Mouse (Mus musculus) thymus, postnatal 0 days (tissue): Measurements from ENCODE around the gene Ccdc36. TPM values are rescaled to one million over a fixed set of nuclear protein-coding genes. Genes with fewer than 3 reads are reported as not detected.

Experiments
- DNase-seq: peaks from one replicate; pipeline ENCODE4 v3.0.0-alpha.2; 2015; ENCODE audit warnings: low spot score
- polyA plus RNA-seq: library from polyadenylated mRNA; unstranded; fragments of >200 nt; fragmentation: Nextera tagmentation; extraction: Ambion mirVana; gene quantifications from 2 replicates; pipeline ENCODE4 v1.2.1, GENCODE M21; 2015

The Ccdc36 gene
- polyA plus RNA-seq: 0.15 and 0.20 TPM in 2 replicates

- no peak for DNase-seq
Measured at GRCm38 (mm10) chr9:108428384-108428783, at the start of gene Ccdc36. Gene Ccdc36 (minus strand): TSS chr9:108428484.

GRCm38 (mm10) chr9:108474528-108474927, 46.2 kb upstream of the Ccdc36 start:
- no peak for DNase-seq

GRCm38 (mm10) chr9:108469845-108470244, 41.6 kb upstream of the Ccdc36 start:
- DNase-seq: no peak

GRCm38 (mm10) chr9:108469430-108469829, 41.1 kb upstream of the Ccdc36 start:
- DNase-seq: no peak

- DNase-seq: no peak
Measured at GRCm38 (mm10) chr9:108466219-108466618, 37.9 kb upstream of the Ccdc36 start.

- no peak for DNase-seq
Measured at GRCm38 (mm10) chr9:108463713-108464112, 35.4 kb upstream of the Ccdc36 start.

- no peak for DNase-seq
Measured at GRCm38 (mm10) chr9:108462192-108462591, 33.9 kb upstream of the Ccdc36 start.

GRCm38 (mm10) chr9:108461675-108462074, 33.4 kb upstream of the Ccdc36 start:
- no peak for DNase-seq

- DNase-seq: no peak
Measured at GRCm38 (mm10) chr9:108461181-108461631, 32.9 kb upstream of the Ccdc36 start, which contains the start of gene Klhdc8b. Gene Klhdc8b (minus strand): TSS chr9:108461581.

GRCm38 (mm10) chr9:108460319-108461178, 32.3 kb upstream of the Ccdc36 start, which contains the start of gene Ccdc71:
Gene Ccdc71 (plus strand): TSS chr9:108460527.
- DNase-seq: peak; percentile 89

GRCm38 (mm10) chr9:108459939-108460318, 31.6 kb upstream of the Ccdc36 start:
- no peak for DNase-seq

- no peak for DNase-seq
Measured at GRCm38 (mm10) chr9:108456953-108457352, 28.7 kb upstream of the Ccdc36 start.

- DNase-seq: no peak
Measured at GRCm38 (mm10) chr9:108455747-108456571, 27.7 kb upstream of the Ccdc36 start.

GRCm38 (mm10) chr9:108454429-108454828, 26.1 kb upstream of the Ccdc36 start:
- DNase-seq: no peak

- no peak for DNase-seq
Measured at GRCm38 (mm10) chr9:108453458-108453857, 25.2 kb upstream of the Ccdc36 start.

GRCm38 (mm10) chr9:108452911-108453310, 24.6 kb upstream of the Ccdc36 start:
- no peak for DNase-seq

- DNase-seq: peak; percentile 82
Measured at GRCm38 (mm10) chr9:108452291-108452906, 24.1 kb upstream of the Ccdc36 start.

- no peak for DNase-seq
Measured at GRCm38 (mm10) chr9:108451519-108452160, 23.4 kb upstream of the Ccdc36 start.

GRCm38 (mm10) chr9:108451170-108451493, 22.8 kb upstream of the Ccdc36 start:
- no peak for DNase-seq

GRCm38 (mm10) chr9:108450292-108451169, 22.2 kb upstream of the Ccdc36 start:
- DNase-seq: no peak
